Mouse (Mus musculus): ENCODE results near the gene Sorbs2.

DNA sequence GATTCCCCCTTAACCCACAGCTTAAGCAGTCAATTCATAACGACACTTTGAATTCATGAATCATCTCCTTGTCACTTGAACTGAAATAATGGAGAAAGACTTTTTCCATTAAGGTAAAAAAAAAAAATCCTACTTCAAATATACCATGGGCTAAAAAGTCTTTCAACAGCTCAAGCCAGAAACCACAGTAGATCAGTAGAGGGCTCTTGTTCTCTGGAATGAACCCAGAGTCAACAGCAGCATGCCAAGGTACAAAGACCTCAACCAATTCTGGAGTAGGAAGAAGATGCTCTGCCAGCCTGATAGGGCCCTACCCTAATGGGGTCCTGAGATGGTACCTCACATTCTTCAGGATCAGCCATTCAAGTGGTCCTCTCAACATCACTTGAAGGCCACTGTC is 88.4 kb downstream of the Sorbs2 start:
- TF ChIP-seq MAX (IDR thresholded peaks at IDR 0.05; ENCODE audit: low read depth) (no peak), TCF12 (IDR thresholded peaks at IDR 0.05; ENCODE audit: insufficient read depth, poor library complexity, severe bottlenecking) (no peak), POLR2A (IDR thresholded peaks at IDR 0.05; ENCODE audit: insufficient read length, low read depth) (no peak), E2F4 (IDR thresholded peaks at IDR 0.05; ENCODE audit: insufficient read depth) (no peak), USF1 (IDR thresholded peaks at IDR 0.05; ENCODE audit: low read depth) (no peak), SRF (IDR thresholded peaks at IDR 0.05; ENCODE audit: control insufficient read depth, insufficient read length, low read depth) (no peak), POLR2AphosphoS2 (IDR thresholded peaks at IDR 0.05; ENCODE audit: insufficient read length, low read depth) (no peak), MYOG (IDR thresholded peaks at IDR 0.05; ENCODE audit: control insufficient read depth in 1 of 3, insufficient read depth in 1 of 3, insufficient read length in 2 of 3, low read depth in 2 of 3) (no peak), MYOD1 (IDR thresholded peaks at IDR 0.05; ENCODE audit: control insufficient read depth in 1 of 3, insufficient read length in 2 of 3, low read depth in 2 of 3) (no peak)
